Mouse (Mus musculus) liver, adult 2 months (tissue): ENCODE data around the gene Gm10160.

Experiments
- CTCF ChIP-seq: fragments of 200-500 bp; IDR thresholded peaks from 2 replicates; pipeline ENCODE4 v1.5.1; 2011; ENCODE audit warnings: low read depth, low read length, control low read depth
- POLR2A ChIP-seq: fragments of 200-500 bp; IDR thresholded peaks from 2 replicates; pipeline ENCODE4 v1.6.1; 2011; ENCODE audit warnings: low read length, control low read depth; ENCODE audit not compliant: insufficient read depth; ENCODE audit errors: extremely low read depth

GRCm38 (mm10) chr7:81864552-81864951 lies 9.0 kb upstream of the Gm10160 start:
- TF ChIP-seq CTCF (no peak), POLR2A (no peak)
